Mouse (Mus musculus) CD4-positive, CD25-positive, alpha-beta regulatory T cell, adult 2 months (primary cell): ENCODE measurements around the gene 1810049J17Rik.

Source experiments
- DNase-seq: peaks from one replicate; pipeline ENCODE4 v3.0.0-alpha.2; 2012; ENCODE audit warnings: low read depth, low spot score

1810049J17Rik gene

GRCm38 (mm10) chr15:12310676-12311075 is 11.0 kb downstream of the 1810049J17Rik start:
- no peak for DNase-seq

GRCm38 (mm10) chr15:12308539-12308938 is 13.2 kb downstream of the 1810049J17Rik start:
- DNase-seq, result no peak

- no peak for DNase-seq
Measured at GRCm38 (mm10) chr15:12307114-12307513, 14.6 kb downstream of the 1810049J17Rik start.

GRCm38 (mm10) chr15:12306188-12307071 is 15.3 kb downstream of the 1810049J17Rik start:
- no peak for DNase-seq

GRCm38 (mm10) chr15:12301771-12302170 is 19.9 kb downstream of the 1810049J17Rik start:
- peak; percentile 23 for DNase-seq

- no peak for DNase-seq
Measured at GRCm38 (mm10) chr15:12298231-12298737, 23.4 kb downstream of the 1810049J17Rik start.

- peak; percentile 24 for DNase-seq
Measured at GRCm38 (mm10) chr15:12296228-12296627, 25.5 kb downstream of the 1810049J17Rik start.

GRCm38 (mm10) chr15:12291757-12292156 is 29.9 kb downstream of the 1810049J17Rik start:
- DNase-seq, result peak; percentile 36

- DNase-seq, result no peak
Measured at GRCm38 (mm10) chr15:12290330-12290729, 31.4 kb downstream of the 1810049J17Rik start.

- no peak for DNase-seq
Measured at GRCm38 (mm10) chr15:12285535-12285809, 36.2 kb downstream of the 1810049J17Rik start.

GRCm38 (mm10) chr15:12284794-12285534 is 36.7 kb downstream of the 1810049J17Rik start:
- DNase-seq, result peak; percentile 46

- no peak for DNase-seq
Measured at GRCm38 (mm10) chr15:12279816-12280215, 41.9 kb downstream of the 1810049J17Rik start.

GRCm38 (mm10) chr15:12275091-12275623 is 46.5 kb downstream of the 1810049J17Rik start:
- no peak for DNase-seq

- DNase-seq, result peak; percentile 40
Measured at GRCm38 (mm10) chr15:12274053-12274769, 47.5 kb downstream of the 1810049J17Rik start.

- DNase-seq, result no peak
Measured at GRCm38 (mm10) chr15:12273325-12274052, 48.2 kb downstream of the 1810049J17Rik start.
